Mouse (Mus musculus) embryonic fibroblast, embryonic 13.5 days (primary cell): ENCODE data around the gene Gm6993.

ENCODE experiments used
- CTCF ChIP-seq: IDR thresholded peaks from 2 replicates; pipeline ENCODE4 v1.5.1; 2011; ENCODE audit warnings: mild to moderate bottlenecking, control low read depth, low read length, moderate library complexity, borderline replicate concordance; ENCODE audit not compliant: insufficient read depth
- POLR2A ChIP-seq: IDR thresholded peaks from 2 replicates; pipeline ENCODE4 v1.6.1; 2011; ENCODE audit warnings: low read depth, mild to moderate bottlenecking, control low read depth, low read length, moderate library complexity

- TF ChIP-seq CTCF (no peak), POLR2A (no peak)
Observed at GRCm38 (mm10) chr12:31271361-31272011, 30.9 kb downstream of the Gm6993 start.
